Mouse (Mus musculus) neural tube, embryonic 11.5 days (tissue): ENCODE results near the gene Rbsn. TPM values are rescaled to one million over a fixed set of nuclear protein-coding genes. Genes with fewer than 3 reads are reported as not detected.

Experiments used
- ATAC-seq: fragments of 200-750 bp; cut with Nextera tagmentation; 2 replicates; pipeline ENCODE4 v1.8.0; 2017; ENCODE audit warnings: moderate number of reproducible peaks, mild to moderate bottlenecking, moderate TSS enrichment, moderate library complexity; ENCODE audit not compliant: insufficient read depth, low FRiP score, low TSS enrichment
- DNase-seq: peaks from one replicate; pipeline ENCODE4 v3.0.0-alpha.2; 2015; ENCODE audit warnings: low spot score
- H3K27ac ChIP-seq: fragments of 300-500 bp; sonication (generic); 2 replicates; pipeline ENCODE4 v1.5.1; 2014; ENCODE audit warnings: low read depth, mild to moderate bottlenecking, low read length
- H3K27me3 ChIP-seq: fragments of 300-500 bp; sonication (generic); 2 replicates; pipeline ENCODE4 v1.6.1; 2014; ENCODE audit warnings: mild to moderate bottlenecking, low read length, mixed read lengths; ENCODE audit not compliant: control insufficient read depth, insufficient read depth
- H3K36me3 ChIP-seq: fragments of 300-500 bp; sonication (generic); 2 replicates; pipeline ENCODE4 v1.6.1; 2014; ENCODE audit warnings: mild to moderate bottlenecking, low read length, moderate library complexity, mixed read lengths; ENCODE audit not compliant: control insufficient read depth, insufficient read depth
- H3K4me1 ChIP-seq: fragments of 300-500 bp; sonication (generic); 2 replicates; pipeline ENCODE4 v1.6.1; 2014; ENCODE audit warnings: low read length, mixed read lengths; ENCODE audit not compliant: control insufficient read depth, insufficient read depth
- H3K4me2 ChIP-seq: fragments of 300-500 bp; sonication (generic); 2 replicates; pipeline ENCODE4 v1.6.1; 2014; ENCODE audit warnings: low read depth, mild to moderate bottlenecking, moderate library complexity
- H3K4me3 ChIP-seq: fragments of 300-500 bp; sonication (generic); 2 replicates; pipeline ENCODE4 v1.5.1; 2014; ENCODE audit warnings: low read depth, low read length
- H3K9ac ChIP-seq: fragments of 300-500 bp; sonication (generic); 2 replicates; pipeline ENCODE4 v1.6.1; 2014; ENCODE audit warnings: mild to moderate bottlenecking, low read length
- H3K9me3 ChIP-seq: fragments of 300-500 bp; sonication (generic); 2 replicates; pipeline ENCODE4 v1.6.1; 2016; ENCODE audit warnings: low read length; ENCODE audit not compliant: control insufficient read depth
- WGBS: fragments of 180-500 bp; shearing (Covaris S2); extraction: QIAGEN DNeasy Blood & Tissue Kit; methylation state at CpG from one replicate; pipeline ENCODE4 v1.1.7; 2014; 5-methylcytosine and 5-hydroxymethylcytosine counted together
- polyA plus RNA-seq: library from polyadenylated mRNA; unstranded; fragments of >200 nt; fragmentation: Nextera tagmentation; extraction: Ambion mirVana; gene quantifications from 2 replicates; pipeline ENCODE4 v1.2.1, GENCODE M21; 2014

Gene Rbsn
- polyA plus RNA-seq, 1 experiment from 2014 or later, result 19.1 TPM

DNA sequence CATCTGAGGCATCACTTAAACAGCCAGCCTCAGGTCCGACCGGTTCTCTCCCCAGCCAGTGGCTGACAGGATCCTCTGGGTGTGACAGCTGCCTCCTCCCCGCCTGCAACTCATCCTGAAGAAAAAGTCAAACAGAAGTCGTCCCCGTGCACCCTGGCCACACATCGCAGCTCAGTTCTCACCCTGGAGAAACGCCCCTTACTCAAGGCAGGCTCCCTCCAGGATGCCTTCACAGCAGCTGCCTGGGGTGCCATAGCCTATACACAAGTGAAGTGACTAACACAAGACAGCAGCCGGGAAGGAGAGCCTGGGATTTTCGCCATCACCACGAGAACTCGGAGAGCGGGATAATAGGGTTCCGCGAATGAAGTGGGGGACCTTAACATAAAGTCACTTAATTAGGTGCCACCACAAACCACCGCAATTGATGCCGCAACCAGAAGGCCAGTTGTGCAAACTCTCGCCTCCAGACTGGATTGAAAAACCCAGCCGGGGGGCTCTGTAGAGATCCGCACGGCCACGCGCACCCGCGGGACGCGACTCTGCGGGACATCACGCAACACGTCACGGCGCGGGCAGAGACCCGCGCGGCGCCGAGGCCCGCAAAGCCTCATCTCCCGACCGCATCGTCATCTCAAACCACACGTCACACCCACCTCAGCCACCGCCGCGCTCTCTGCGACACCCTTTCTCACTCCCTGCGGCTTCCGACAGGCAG is 511 bp downstream of the Rbsn start:
- H3K27me3 ChIP-seq, result no peaks in the 10 kb centered on the region
- peak overlapping the region; percentile 91 for H3K9ac ChIP-seq
- H3K4me1 ChIP-seq, result no peaks in the 10 kb centered on the region
- H3K36me3 ChIP-seq, result 0 out of 2 replicates have a peak, but pooled peaks cover 2% of the 10 kb centered on the region
- H3K27ac ChIP-seq, result peak overlapping the region; percentile 79
- peak overlapping the region; percentile 92 for H3K4me3 ChIP-seq
- under 1% methylated on average over 48 of the region's 48 CpGs for WGBS
- H3K9me3 ChIP-seq, result no peaks in the 10 kb centered on the region
- H3K4me2 ChIP-seq, result peak overlapping the region; percentile 84
- ATAC-seq (peak; percentile 81), DNase-seq (no peak)

- Histone ChIP-seq H3K27ac (no peak overlapping the region), H3K4me1 (no peaks in the 10 kb centered on the region), H3K36me3 (peaks cover 17% of the 10 kb centered on the region), H3K4me2 (no peak overlapping the region), H3K27me3 (no peaks in the 10 kb centered on the region), H3K4me3 (no peak overlapping the region), H3K9ac (no peak overlapping the region), H3K9me3 (no peaks in the 10 kb centered on the region)
- no peak for ATAC-seq
- 93% methylated on average over 8 of the region's 8 CpGs for WGBS
- DNase-seq, result no peak
These were observed 15.3 kb downstream of the Rbsn start for GRCm38 (mm10) chr6:92199414-92199813.

DNA sequence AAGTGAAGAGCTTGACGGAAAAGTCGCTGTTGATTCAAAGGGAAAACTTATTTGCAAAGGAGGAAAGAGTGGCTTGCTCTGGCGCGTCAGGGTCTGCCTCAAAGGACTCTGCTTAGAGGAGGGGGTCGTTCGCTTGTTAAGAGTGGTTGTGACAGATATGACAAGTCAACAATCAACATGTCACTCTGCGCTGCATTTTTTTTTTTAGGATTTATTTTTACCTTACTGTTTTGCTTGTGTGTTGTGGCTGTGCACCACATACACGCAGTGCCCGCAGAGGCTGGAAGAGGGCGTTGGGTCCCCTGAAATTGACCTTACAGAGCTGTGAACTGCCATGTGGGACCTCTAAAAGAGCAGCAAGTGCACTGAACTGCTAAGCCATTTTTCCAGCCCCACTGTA is 30.5 kb downstream of the Rbsn start:
- Histone ChIP-seq H3K27ac (no peak overlapping the region), H3K36me3 (no peaks in the 10 kb centered on the region)

GRCm38 (mm10) chr6:92183621-92184131 is 31.0 kb downstream of the Rbsn start, which contains the start of gene Mrps25:
Gene Mrps25, minus strand, starts transcription at chr6:92184033.
- DNase-seq (peak; percentile 87), ATAC-seq (peak; percentile 92)
- peak within 1 kb of the TSS; percentile 77 for H3K4me2 ChIP-seq
- no peaks in the 10 kb centered on the region for H3K27me3 ChIP-seq
- peaks cover 8% of the 10 kb centered on the region for H3K4me1 ChIP-seq
- peak within 1 kb of the TSS; percentile 59 for H3K9ac ChIP-seq
- no peak within 1 kb of the TSS for H3K27ac ChIP-seq
- peak within 1 kb of the TSS; percentile 60 for H3K4me3 ChIP-seq
- H3K9me3 ChIP-seq, result no peaks in the 10 kb centered on the region
- WGBS, result under 1% methylated on average over 42 of the region's 42 CpGs
- no peaks in the 10 kb centered on the region for H3K36me3 ChIP-seq

More for the DNA sequence above, 30.5 kb downstream of the Rbsn start:
- Histone ChIP-seq H3K9ac (peak overlapping the region; percentile 59), H3K27me3 (no peaks in the 10 kb centered on the region), H3K4me2 (peak overlapping the region; percentile 77), H3K4me1 (peaks cover 8% of the 10 kb centered on the region), H3K4me3 (peak overlapping the region; percentile 60), H3K9me3 (no peaks in the 10 kb centered on the region)
- WGBS, result 8% methylated on average over 10 of the region's 10 CpGs
- DNase-seq, result no peak
- ATAC-seq, result peak; percentile 51

GRCm38 (mm10) chr6:92176450-92176849 is 38.3 kb downstream of the Rbsn start:
- Histone ChIP-seq H3K27ac (no peak overlapping the region), H3K9me3 (no peaks in the 10 kb centered on the region), H3K9ac (no peak overlapping the region), H3K4me3 (no peak overlapping the region), H3K36me3 (peaks cover 7% of the 10 kb centered on the region), H3K4me1 (no peaks in the 10 kb centered on the region), H3K27me3 (no peaks in the 10 kb centered on the region), H3K4me2 (no peak overlapping the region)
- DNase-seq, result no peak
- WGBS, result 100% methylated on average over 1 of the region's 1 CpGs
- no peak for ATAC-seq

GRCm38 (mm10) chr6:92162724-92163123 is 52.0 kb downstream of the Rbsn start:
- ATAC-seq, result no peak
- H3K36me3 ChIP-seq, result peaks cover 19% of the 10 kb centered on the region

DNA sequence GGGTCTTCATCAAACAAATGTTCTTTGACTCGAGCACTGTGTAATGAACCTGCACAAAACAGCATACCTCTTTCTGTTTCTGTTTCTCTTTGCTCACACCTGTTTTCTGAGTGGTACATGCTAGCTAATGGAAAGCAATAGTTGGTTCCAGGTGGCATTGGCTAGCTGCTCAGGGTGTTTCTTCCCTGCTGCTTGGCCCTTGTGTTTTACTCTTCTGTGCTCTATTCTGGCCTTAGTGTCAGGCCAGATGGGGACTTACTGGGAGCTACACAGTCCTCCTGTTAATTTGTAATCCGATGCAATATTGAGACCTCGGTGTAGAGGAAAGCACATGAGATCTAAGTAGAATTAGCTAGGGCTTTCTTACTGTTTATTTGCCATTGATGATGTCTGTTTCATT is 55.9 kb downstream of the Rbsn start:
- Histone ChIP-seq H3K27ac (no peak overlapping the region), H3K9ac (no peak overlapping the region), H3K9me3 (no peaks in the 10 kb centered on the region), H3K4me2 (no peak overlapping the region), H3K27me3 (no peaks in the 10 kb centered on the region), H3K36me3 (peaks cover 25% of the 10 kb centered on the region), H3K4me3 (no peak overlapping the region), H3K4me1 (no peaks in the 10 kb centered on the region)
- WGBS, result 89% methylated on average over 3 of the region's 3 CpGs
- DNase-seq (no peak), ATAC-seq (no peak)

More at GRCm38 (mm10) chr6:92162724-92163123, 52.0 kb downstream of the Rbsn start:
- H3K27me3 ChIP-seq, result no peaks in the 10 kb centered on the region
- 94% methylated on average over 1 of the region's 1 CpGs for WGBS
- H3K9me3 ChIP-seq, result no peaks in the 10 kb centered on the region
- no peak overlapping the region for H3K4me2 ChIP-seq
- no peak for DNase-seq
- no peaks in the 10 kb centered on the region for H3K4me1 ChIP-seq
- no peak overlapping the region for H3K27ac ChIP-seq
- H3K9ac ChIP-seq, result no peak overlapping the region
- H3K4me3 ChIP-seq, result no peak overlapping the region

GRCm38 (mm10) chr6:92153774-92154173 is 61.0 kb downstream of the Rbsn start:
- Histone ChIP-seq H3K9ac (no peak overlapping the region), H3K27ac (no peak overlapping the region), H3K4me1 (no peaks in the 10 kb centered on the region), H3K9me3 (no peaks in the 10 kb centered on the region), H3K27me3 (no peaks in the 10 kb centered on the region), H3K4me2 (no peak overlapping the region), H3K36me3 (peaks cover 15% of the 10 kb centered on the region), H3K4me3 (no peak overlapping the region)
- DNase-seq, result no peak
- no peak for ATAC-seq
- 87% methylated on average over 1 of the region's 1 CpGs for WGBS

- WGBS, result 96% methylated on average over 4 of the region's 4 CpGs
- H3K27me3 ChIP-seq, result no peaks in the 10 kb centered on the region
- no peak overlapping the region for H3K4me3 ChIP-seq
- ATAC-seq (no peak), DNase-seq (no peak)
- peaks cover 4% of the 10 kb centered on the region for H3K36me3 ChIP-seq
- no peaks in the 10 kb centered on the region for H3K4me1 ChIP-seq
- no peak overlapping the region for H3K4me2 ChIP-seq
- H3K9ac ChIP-seq, result no peak overlapping the region
- H3K27ac ChIP-seq, result no peak overlapping the region
- H3K9me3 ChIP-seq, result no peaks in the 10 kb centered on the region
These were observed 68.8 kb downstream of the Rbsn start for GRCm38 (mm10) chr6:92145881-92146280.
